Mouse (Mus musculus): ENCODE results near the gene Olfr32. TPM values are rescaled to one million over a fixed set of nuclear protein-coding genes. Genes with fewer than 3 reads are reported as not detected.
"Not testable (repeated sequence)": the region's sequence is repeated elsewhere in the genome, so short reads cannot be mapped to it uniquely, and the experiment has no call there.

Gene Olfr32
- not detected in 2 replicates for polyA plus RNA-seq (2015; fragmentation: Nextera tagmentation; extraction: Ambion mirVana)

DNA sequence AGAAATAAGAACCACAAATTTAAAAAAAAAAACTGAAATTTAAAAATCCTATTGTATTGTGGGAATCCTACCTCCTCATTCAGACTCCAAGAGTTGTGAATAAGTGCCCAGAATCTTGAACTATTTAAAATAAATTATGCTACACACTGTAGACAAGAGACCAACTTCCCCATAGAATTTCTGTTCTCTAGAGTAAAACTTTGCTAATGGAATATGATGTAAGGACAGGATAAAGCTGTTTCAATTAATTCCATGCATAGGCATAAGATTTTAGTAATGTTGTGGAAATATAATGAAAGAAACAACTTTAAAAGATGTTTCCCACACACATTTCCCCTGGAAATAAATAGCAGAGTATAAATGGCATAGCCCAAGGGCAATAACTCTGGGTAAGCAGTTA, at the start of gene Olfr32:
Gene Olfr32, minus strand, starts transcription at position 101 of the 400 bp plus-strand sequence.
- no peaks in the 10 kb centered on the region for H3K36me3 ChIP-seq (ENCODE audit: control insufficient read depth, insufficient read depth, low read length)
- no peaks in the 10 kb centered on the region for H3K27me3 ChIP-seq (replicated peaks; ENCODE audit: control insufficient read depth, insufficient read depth, low read length)
- ATAC-seq: no peak
- no peak within 1 kb of the TSS for H3K27ac ChIP-seq (ENCODE audit: low read length)
- H3K9me3 ChIP-seq (ENCODE audit: control insufficient read depth, low read length): no peaks in the 10 kb centered on the region
- H3K4me3 ChIP-seq (ENCODE audit: low read length): no peak within 1 kb of the TSS
- H3K4me1 ChIP-seq (ENCODE audit: control insufficient read depth, insufficient read depth, low read length): no peaks in the 10 kb centered on the region
- H3K9ac ChIP-seq (ENCODE audit: low read depth, low read length): no peak within 1 kb of the TSS
- H3K4me2 ChIP-seq (ENCODE audit: low read depth, low read length): no peak within 1 kb of the TSS

DNA sequence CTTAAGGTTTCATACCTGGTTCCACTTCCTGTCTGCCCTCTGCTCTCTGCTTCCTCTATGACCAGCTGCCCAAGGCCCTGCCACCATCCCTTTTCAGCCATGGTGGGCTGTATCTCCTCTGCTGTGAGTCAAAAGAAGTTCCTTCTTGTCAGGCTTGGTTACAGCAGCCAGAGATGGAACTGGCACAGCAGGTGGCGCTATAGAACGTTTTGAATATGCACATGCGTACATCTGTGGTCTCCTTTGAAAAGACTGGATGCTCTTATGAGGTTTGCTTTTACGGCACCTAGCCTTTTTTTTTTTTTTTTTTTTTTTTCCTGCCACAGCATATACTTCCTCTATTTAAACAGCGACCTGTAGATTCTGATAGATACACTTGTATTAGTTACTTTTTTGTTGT, 45.0 kb upstream of the Olfr32 start:
- no CpG with 5 or more reads among the region's 5 CpGs for WGBS
- H3K4me2 ChIP-seq (ENCODE audit: low read depth, low read length); ATAC-seq; H3K4me3 ChIP-seq (ENCODE audit: low read length); H3K36me3 ChIP-seq (ENCODE audit: control insufficient read depth, insufficient read depth, low read length); H3K9ac ChIP-seq (ENCODE audit: low read depth, low read length); H3K27me3 ChIP-seq (replicated peaks; ENCODE audit: control insufficient read depth, insufficient read depth, low read length); H3K27ac ChIP-seq (ENCODE audit: low read length); H3K4me1 ChIP-seq (ENCODE audit: control insufficient read depth, insufficient read depth, low read length); H3K9me3 ChIP-seq (ENCODE audit: control insufficient read depth, low read length): not testable (repeated sequence)

DNA sequence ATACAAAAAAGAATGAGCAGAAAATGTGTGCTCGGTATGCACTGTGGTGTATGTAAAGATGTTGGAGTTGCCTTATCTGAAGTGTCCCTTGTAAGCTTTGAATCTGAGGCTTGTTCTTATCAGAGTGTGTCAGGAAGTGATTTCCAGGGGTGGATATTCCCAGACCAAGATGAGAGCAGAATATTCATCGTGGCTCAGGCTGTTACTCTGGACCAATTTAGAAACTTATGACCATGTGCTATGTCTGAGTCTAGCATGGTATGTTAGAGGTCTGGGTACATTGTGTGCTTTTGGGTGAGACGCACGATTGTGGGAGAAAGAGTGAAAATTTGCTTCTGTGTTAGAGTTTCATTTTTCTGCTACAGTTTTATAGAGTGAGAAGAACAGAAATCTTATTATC, 44.0 kb upstream of the Olfr32 start:
- not testable (repeated sequence) for H3K4me2 ChIP-seq (ENCODE audit: low read depth, low read length); H3K27ac ChIP-seq (ENCODE audit: low read length); ATAC-seq; H3K4me1 ChIP-seq (ENCODE audit: control insufficient read depth, insufficient read depth, low read length); H3K9me3 ChIP-seq (ENCODE audit: control insufficient read depth, low read length); H3K4me3 ChIP-seq (ENCODE audit: low read length); H3K27me3 ChIP-seq (replicated peaks; ENCODE audit: control insufficient read depth, insufficient read depth, low read length); H3K9ac ChIP-seq (ENCODE audit: low read depth, low read length); H3K36me3 ChIP-seq (ENCODE audit: control insufficient read depth, insufficient read depth, low read length)
- no CpG with 5 or more reads among the region's 4 CpGs for WGBS

DNA sequence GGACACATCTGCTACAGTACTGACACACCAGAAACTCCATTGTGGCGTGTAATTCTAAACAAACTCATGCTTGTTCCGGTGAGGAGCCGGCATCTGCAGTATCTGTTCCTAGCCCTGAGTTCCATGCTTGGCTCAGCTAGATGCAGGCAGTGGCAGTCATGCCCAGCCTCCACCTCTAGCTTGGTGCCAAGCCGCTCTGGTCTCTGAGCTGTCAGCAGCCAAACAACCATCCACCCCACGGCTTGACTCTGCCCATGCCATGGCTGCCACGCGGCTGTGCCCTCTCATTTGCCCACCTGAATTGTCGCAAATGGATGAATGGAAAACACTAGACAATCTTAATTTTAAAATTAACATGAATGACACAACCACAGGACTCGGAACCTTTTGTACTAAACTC, 11.8 kb upstream of the Olfr32 start:
- Histone ChIP-seq H3K27ac (ENCODE audit: low read length) (no peak overlapping the region), H3K4me1 (ENCODE audit: control insufficient read depth, insufficient read depth, low read length) (no peaks in the 10 kb centered on the region), H3K27me3 (replicated peaks; ENCODE audit: control insufficient read depth, insufficient read depth, low read length) (no peaks in the 10 kb centered on the region), H3K4me2 (ENCODE audit: low read depth, low read length) (no peak overlapping the region), H3K9me3 (ENCODE audit: control insufficient read depth, low read length) (no peaks in the 10 kb centered on the region), H3K4me3 (ENCODE audit: low read length) (no peak overlapping the region), H3K9ac (ENCODE audit: low read depth, low read length) (no peak overlapping the region), H3K36me3 (ENCODE audit: control insufficient read depth, insufficient read depth, low read length) (no peaks in the 10 kb centered on the region)
- ATAC-seq: no peak
- WGBS: 88% methylated on average over 9 of the region's 9 CpGs

DNA sequence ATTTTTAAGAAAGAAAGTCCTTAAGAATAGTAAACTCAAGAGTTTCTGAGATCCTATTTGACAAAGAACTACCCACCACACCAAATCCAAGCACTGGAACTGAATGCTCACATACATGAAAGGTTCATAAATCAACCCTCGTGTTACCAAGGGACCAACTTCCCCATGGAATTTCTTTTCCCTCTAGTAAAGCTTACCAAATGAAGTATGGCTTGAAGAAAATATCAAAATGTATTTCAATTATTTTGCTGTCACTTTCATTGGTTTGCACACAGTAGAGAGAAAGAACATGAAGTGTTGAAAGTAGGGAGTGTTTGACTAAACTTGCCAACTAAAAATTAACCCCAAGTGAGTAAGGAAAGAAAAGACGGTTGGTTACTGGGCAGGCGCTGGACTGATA, 10.9 kb upstream of the Olfr32 start, which contains the start of gene Olfr1270:
Gene Olfr1270, minus strand, starts transcription at position 101 of the 400 bp plus-strand sequence.
- Histone ChIP-seq H3K4me3 (ENCODE audit: low read length) (no peak within 1 kb of the TSS), H3K27me3 (replicated peaks; ENCODE audit: control insufficient read depth, insufficient read depth, low read length) (no peaks in the 10 kb centered on the region), H3K4me2 (ENCODE audit: low read depth, low read length) (no peak within 1 kb of the TSS), H3K9ac (ENCODE audit: low read depth, low read length) (no peak within 1 kb of the TSS), H3K4me1 (ENCODE audit: control insufficient read depth, insufficient read depth, low read length) (no peaks in the 10 kb centered on the region), H3K36me3 (ENCODE audit: control insufficient read depth, insufficient read depth, low read length) (no peaks in the 10 kb centered on the region), H3K27ac (ENCODE audit: low read length) (no peak within 1 kb of the TSS), H3K9me3 (ENCODE audit: control insufficient read depth, low read length) (no peaks in the 10 kb centered on the region)
- 78% methylated on average over 3 of the region's 3 CpGs for whole genome bisulfite sequencing
- ATAC-seq: no peak

DNA sequence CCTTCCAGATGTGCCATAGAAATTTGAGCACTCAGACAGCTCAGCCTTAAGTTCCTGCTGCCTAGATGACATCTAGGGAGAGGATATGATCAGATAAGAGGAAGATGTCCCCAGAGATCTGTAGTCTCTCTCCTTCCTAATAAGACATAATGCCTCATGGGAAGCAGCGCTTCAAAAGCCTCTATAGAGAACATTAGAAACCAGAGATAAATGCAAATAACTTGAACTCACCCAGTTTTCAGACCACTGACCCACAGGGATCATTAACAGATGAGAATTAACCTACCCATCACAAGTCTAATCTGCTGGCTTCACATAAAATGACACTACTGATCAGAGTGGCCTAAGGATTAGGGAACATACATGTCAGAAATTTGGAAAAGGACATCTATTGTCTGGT, 20.8 kb downstream of the Olfr32 start, which contains the start of gene Olfr1269:
Gene Olfr1269, minus strand, starts transcription at position 101 of the 400 bp plus-strand sequence.
- Histone ChIP-seq H3K4me1 (ENCODE audit: control insufficient read depth, insufficient read depth, low read length) (no peaks in the 10 kb centered on the region), H3K9ac (ENCODE audit: low read depth, low read length) (no peak within 1 kb of the TSS), H3K27me3 (replicated peaks; ENCODE audit: control insufficient read depth, insufficient read depth, low read length) (no peaks in the 10 kb centered on the region), H3K27ac (ENCODE audit: low read length) (no peak within 1 kb of the TSS), H3K9me3 (ENCODE audit: control insufficient read depth, low read length) (no peaks in the 10 kb centered on the region), H3K4me2 (ENCODE audit: low read depth, low read length) (no peak within 1 kb of the TSS), H3K4me3 (ENCODE audit: low read length) (no peak within 1 kb of the TSS), H3K36me3 (ENCODE audit: control insufficient read depth, insufficient read depth, low read length) (no peaks in the 10 kb centered on the region)
- 95% methylated on average over 1 of the region's 1 CpGs for WGBS
- ATAC-seq: no peak

Other genes starting within 250 kb of the Olfr32 start
- gene Olfr1258, start 215.0 kb downstream of the Olfr32 start, polyA plus RNA-seq (2015; fragmentation: Nextera tagmentation; extraction: Ambion mirVana): not detected in 2 replicates
- gene Olfr1259, start 193.6 kb downstream of the Olfr32 start, polyA plus RNA-seq (2015; fragmentation: Nextera tagmentation; extraction: Ambion mirVana): not detected in 2 replicates
- not detected in 2 replicates for gene Olfr1260, start 168.0 kb downstream of the Olfr32 start, polyA plus RNA-seq (2015; fragmentation: Nextera tagmentation; extraction: Ambion mirVana)
- not detected in 2 replicates for gene Olfr1261, start 151.1 kb downstream of the Olfr32 start, polyA plus RNA-seq (2015; fragmentation: Nextera tagmentation; extraction: Ambion mirVana)
- gene Olfr1262, start 142.2 kb downstream of the Olfr32 start, polyA plus RNA-seq (2015; fragmentation: Nextera tagmentation; extraction: Ambion mirVana): not detected in 2 replicates
- not detected in 2 replicates for gene Olfr1263, start 130.2 kb downstream of the Olfr32 start, polyA plus RNA-seq (2015; fragmentation: Nextera tagmentation; extraction: Ambion mirVana)
- not detected in 2 replicates for gene Olfr1264, start 116.7 kb downstream of the Olfr32 start, polyA plus RNA-seq (2015; fragmentation: Nextera tagmentation; extraction: Ambion mirVana)
- gene Olfr1265, start 107.0 kb downstream of the Olfr32 start, polyA plus RNA-seq (2015; fragmentation: Nextera tagmentation; extraction: Ambion mirVana): not detected in 2 replicates
- not detected in 2 replicates for gene Olfr140, start 78.7 kb downstream of the Olfr32 start, polyA plus RNA-seq (2015; fragmentation: Nextera tagmentation; extraction: Ambion mirVana)
- gene Olfr1269, start 20.9 kb downstream of the Olfr32 start, polyA plus RNA-seq (2015; fragmentation: Nextera tagmentation; extraction: Ambion mirVana): not detected in 2 replicates
- gene Olfr1270, start 10.8 kb upstream of the Olfr32 start, polyA plus RNA-seq (2015; fragmentation: Nextera tagmentation; extraction: Ambion mirVana): not detected in 2 replicates
- not detected in 2 replicates for gene Olfr1506, start 82.2 kb upstream of the Olfr32 start, polyA plus RNA-seq (2015; fragmentation: Nextera tagmentation; extraction: Ambion mirVana)
- not detected in 2 replicates for gene Olfr142, start 115.3 kb upstream of the Olfr32 start, polyA plus RNA-seq (2015; fragmentation: Nextera tagmentation; extraction: Ambion mirVana)
- not detected in 2 replicates for gene Olfr1271, start 128.7 kb upstream of the Olfr32 start, polyA plus RNA-seq (2015; fragmentation: Nextera tagmentation; extraction: Ambion mirVana)
- gene Olfr1272, start 150.5 kb upstream of the Olfr32 start, polyA plus RNA-seq (2015; fragmentation: Nextera tagmentation; extraction: Ambion mirVana): not detected in 2 replicates
- 0.05 TPM in 1 of 2 replicates, not detected in the other for gene Gm13769, start 179.9 kb upstream of the Olfr32 start, polyA plus RNA-seq (2015; fragmentation: Nextera tagmentation; extraction: Ambion mirVana)

Measured in intestine, embryonic 16.5 days (tissue).